Mouse (Mus musculus): ENCODE data around the gene Ankrd40.

Ankrd40 gene

DNA sequence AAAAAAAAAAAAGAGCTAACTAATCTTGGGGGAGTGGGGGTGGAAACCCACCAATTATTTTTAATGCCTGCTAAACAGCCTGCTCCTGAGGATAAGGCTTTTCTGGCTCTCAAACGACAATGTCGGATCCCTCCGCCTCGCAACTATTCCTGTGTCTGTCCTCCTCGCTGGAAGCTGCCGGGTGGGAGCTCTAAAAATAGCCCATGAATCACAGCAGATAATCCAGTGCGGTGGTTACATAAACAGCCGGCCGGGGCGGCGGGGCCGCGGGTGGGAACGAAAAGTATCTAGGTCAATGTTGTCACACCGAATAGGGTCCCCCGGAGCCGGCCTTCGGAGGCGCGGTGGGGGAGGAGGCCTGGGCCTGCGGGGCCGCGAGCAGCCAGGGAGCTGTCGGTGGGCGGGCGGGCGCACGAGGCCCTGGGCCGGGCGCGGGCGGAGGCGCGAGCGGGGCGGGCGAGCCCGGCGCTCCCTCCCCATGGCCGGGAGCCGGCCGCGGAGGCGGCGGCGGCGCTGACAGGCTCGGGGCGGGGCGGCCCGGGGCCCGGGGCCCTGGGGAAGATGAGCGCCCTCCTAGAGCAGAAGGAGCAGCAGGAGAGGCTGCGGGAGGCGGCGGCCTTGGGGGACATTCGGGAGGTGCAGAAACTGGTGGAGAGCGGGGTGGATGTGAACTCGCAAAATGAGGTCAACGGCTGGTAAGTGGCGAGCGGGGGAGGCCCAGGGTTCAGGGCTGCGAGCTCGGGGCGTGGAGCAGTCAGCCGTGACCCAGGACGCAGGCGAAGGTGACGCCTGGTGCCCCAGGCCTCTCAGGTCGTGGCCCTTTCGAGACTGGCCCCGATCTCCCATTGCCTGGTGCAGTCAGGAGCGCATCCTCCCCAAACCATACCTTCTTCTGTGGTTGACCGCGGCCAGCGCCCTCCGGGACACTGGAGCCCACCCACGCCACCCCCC lies at the start of gene Ankrd40:
TSS of gene Ankrd40 (plus strand) at position 309 of the 951 bp plus-strand sequence.
- peak; percentile 95 for DNase-seq

DNA sequence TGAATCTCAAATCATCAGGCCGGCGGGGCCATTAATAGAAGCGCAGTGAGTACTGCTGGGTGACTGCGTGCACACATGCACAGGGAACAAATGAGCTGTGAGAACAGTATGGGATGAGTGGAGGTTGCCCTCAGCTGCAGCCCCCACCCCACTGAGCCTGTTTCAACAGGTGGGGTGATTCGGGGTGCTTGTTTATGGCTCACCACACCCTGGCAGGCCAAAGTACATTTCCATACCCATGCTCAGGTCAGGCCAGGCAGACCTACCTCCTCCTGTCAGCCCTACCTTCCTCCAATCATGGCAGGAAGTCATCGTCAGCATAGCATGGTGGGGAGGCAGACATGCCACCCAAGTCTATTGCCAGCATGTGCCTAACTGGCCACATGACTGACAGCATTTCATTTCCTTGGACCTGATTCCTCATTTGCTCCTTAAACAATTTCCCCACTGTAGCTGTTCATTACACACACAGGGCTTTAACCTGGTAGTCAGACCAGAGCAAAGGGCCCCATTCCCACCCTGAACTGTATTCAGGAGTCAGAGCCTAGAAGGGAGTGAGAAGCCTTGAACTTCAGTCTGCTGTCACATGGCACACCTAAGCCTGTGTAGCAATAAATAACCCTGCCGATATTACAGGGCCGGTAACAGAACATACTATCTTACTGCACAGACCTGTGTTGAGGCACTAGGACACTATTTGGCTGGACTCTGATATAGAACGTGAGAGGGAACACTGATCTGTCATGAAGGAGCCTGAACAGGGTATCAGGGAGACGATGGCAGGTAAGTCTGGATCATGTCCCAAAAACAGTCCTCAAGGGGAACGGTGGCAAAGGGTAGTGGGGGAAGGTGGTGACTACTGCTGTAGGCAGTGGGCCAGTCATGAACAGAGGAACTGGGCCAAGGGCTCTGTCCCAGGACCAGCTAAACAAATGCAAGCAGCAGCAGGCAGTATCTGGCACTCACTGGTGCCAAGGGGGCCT lies 46.3 kb upstream of the Ankrd40 start, which contains the start of gene Gm21885:
TSS of gene Gm21885 (plus strand) at position 675 of the 983 bp plus-strand sequence.
- peak; percentile 20 for DNase-seq

DNA sequence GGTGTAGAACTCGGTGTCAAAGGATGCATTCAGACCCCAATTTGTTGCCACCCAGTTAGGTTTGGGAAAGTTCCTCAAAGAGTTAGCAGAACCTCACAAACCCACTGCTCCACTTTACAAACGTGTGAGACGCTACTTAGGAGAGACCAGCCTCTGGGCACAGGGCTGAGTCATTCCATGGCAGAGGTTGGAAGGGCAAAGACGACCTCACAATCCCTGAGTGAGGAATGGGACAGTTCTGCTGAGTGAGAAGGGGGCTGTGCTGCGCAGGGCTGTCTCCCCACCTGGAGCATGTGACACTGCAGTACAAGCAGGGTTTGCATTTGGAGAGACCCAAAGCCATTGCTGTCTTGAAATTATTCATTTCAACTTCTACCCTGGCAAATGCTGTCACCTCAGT lies 45.5 kb upstream of the Ankrd40 start:
- no peak for DNase-seq

DNA sequence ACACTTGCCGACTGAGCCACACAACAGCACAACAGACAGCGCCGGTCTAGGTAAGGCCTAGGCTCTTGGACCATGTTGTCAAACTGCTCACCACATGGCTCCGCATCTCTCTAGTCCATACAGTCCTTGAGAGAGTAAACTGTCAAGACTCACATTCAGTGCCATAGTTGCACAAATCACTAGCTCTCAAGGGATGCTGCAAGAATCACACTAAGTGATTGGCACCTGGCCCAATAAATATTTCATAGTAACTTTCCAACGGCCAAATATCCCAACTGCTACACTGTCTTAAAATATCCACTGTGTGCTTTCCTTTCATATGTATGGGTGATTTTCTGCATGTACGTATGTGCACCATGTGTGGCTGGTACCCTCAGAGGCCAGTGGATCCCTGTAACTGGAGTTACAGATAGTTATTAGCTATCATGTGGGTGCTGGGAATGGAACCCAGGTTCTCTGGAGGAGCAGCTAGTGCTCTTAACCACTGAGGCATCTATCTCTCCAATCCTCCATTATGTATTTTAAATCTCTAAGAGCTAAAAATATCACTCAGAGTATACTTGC lies 44.2 kb upstream of the Ankrd40 start:
- DNase-seq, result no peak

DNA sequence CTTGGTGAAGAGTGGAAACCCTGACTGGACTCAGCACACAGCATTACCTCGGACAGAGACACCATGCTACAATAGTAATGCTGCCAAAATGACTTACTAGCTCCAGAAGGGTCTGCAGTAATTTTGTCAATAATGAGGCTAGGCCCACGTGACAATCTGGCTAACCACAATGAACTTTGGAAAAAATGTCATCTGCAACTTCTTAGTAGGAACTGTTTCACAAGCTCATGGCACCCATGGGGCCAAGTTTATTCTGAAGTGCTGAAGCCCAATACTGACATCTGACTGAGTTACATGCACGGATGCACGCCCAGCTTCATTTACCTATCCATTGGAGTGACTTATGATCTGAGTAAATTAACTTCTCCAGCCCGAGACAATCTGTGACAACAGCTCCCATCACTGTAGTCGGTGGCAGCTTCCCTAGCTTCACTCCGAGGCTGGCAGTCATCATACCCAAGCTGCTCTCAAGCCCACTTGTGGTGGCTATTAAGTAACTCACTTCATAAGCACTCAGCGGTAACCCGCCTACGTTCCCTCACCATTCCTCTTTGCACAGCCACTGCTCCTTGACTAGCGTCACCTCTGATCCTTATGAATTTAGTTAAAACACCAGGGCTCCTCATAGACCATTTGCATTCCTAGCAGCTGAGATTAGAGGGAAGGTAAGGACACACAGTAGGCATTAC lies 41.8 kb upstream of the Ankrd40 start:
- no peak for DNase-seq

DNA sequence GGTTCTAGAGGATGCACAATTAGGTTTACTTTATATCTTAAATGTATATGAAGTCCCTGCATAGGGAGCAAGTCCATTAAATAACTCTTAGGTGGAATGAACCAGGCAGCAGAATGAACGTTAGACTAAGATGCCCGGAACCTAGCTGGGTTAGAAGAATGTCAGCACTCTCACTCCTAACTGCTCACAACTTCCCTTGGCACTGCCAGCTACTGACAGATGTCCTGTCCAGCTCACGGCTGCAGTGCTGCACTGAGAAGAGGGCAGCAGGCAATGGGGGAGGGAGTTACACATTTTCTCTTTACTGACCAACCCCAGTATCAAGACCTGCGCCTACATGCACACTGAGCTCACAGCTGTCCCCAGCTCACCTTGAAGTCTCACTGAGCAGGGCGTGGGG lies 40.7 kb upstream of the Ankrd40 start:
- DNase-seq, result no peak

DNA sequence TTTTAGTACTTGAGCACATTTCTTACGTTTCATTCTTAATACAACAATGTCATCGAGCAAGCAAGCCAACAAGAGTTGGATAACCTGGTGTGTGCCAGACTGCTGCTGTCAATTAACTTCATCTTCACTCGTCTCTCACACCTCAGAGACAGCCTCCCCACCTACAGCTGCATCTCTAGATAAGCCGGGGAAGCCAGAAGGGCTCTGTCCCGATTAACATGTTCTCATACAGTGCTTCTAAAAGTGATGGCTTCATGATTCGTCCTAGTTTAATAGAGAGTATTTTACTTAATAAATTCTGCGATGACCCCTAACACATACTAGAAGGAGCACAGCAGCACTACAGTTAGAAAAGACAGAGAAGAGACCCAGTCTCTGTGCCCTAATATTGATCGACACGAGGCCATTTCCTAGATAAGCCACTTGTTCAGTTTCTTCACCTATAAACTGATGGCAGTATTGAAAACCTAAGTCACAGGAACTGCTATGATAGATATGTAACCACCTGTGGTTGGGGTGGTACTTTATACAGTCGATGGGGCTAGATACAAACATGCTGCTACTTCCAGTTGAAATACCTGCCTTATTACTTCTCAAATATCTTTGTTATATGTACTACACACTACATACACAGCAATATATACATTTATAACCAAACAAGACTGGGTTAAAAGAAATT lies 37.6 kb upstream of the Ankrd40 start:
- DNase-seq, result no peak

DNA sequence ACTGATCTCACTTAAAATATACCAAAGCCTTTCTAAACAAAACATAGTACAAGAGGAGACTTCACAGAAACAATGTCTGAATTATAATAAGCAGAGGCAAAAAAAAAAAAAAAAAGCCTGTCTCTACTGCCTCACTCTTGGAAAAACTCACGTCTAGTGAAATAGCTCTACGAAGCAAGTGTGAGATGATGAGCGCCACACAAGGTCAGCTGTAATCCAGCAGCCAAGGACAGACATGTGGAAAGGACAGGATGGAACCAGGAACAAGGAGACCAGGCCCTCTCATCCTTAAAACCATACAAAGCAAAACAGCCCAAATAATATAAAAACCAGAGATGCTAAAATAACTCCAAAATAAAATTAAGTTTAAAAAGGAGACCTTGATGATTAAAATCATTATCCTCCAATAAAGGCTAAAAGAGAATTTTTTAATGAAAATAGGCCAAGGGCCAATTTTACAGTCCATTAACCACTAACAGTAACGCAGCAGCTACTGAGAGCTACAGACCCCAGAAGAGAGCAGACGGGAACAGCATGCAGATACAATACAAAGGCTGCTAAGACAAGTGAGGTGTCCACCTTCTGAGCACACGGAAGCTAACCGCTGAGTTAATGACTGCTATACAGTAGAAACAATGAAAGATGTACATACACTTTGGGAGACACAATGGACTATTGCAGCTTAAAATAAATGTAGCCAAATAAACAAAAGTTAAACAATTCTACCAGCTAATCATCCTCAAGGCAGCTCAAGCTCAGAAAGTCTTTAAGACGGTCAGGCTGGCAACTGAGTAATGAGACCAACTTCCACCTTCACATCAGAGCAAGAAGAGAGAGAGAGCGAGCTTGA lies 32.6 kb upstream of the Ankrd40 start:
- DNase-seq, result no peak

DNA sequence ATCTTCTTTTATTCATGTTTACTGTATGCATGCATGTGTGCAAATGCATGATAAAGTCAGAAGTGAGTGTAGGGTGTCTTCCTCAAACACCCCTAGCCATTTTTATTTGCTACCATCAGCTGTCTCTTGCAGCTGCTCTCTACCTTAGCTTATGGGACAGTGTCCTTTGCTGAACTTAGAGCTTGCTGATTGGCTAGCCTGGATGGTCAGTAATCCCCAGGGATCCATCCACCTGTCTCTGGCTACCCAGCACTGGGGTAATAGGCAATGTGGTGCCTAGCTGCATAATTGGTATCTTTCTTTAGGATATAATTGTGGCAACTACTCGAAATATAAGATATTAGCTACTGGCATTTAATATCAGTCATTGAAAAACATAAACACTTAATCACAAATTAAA lies 15.1 kb upstream of the Ankrd40 start:
- no peak for DNase-seq

DNA sequence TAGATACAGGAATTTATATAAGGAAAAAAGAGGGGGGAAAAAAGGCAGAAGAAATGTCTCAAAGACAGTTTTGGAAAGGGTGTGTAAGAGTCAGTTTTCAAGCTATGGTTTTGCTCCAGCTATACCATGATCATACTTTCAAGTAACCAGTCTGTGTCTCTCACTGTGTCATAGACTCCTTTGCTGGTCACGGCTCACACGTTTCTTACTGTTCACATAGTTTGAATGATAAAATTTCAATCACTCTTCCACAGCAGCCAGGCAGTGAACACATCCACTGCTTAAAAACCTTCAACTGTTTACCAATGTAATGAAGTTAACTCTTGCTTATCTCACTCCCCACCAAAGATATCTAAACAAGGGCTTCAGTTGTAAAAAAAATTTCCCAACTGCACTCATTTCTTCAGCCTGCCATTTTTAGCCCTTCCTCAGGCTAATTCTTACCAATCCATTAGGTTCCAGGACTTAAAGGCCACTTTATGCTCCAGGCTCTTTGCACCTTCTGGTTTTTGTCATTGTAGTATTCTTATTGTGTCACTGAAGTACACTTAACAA lies 13.6 kb upstream of the Ankrd40 start:
- DNase-seq, result no peak

DNA sequence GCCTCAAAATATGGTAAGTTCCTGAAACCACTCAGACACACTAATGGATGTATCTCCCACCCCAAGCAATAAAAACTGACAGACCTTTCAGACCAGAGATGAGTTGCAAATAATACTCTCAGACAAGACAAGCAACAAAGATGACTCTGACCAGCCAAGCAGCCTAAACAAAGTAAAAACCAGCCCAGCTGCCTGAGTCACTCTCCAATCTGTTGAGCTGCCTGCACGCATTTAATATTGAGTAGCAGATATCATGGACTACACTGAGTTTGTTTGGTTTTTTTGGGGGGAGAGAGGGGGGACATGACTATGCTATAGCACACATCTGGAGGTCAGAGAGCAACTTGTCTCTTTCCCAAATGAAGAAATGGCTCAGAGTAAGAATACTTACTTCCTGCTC lies 12.5 kb upstream of the Ankrd40 start:
- no peak for DNase-seq

DNA sequence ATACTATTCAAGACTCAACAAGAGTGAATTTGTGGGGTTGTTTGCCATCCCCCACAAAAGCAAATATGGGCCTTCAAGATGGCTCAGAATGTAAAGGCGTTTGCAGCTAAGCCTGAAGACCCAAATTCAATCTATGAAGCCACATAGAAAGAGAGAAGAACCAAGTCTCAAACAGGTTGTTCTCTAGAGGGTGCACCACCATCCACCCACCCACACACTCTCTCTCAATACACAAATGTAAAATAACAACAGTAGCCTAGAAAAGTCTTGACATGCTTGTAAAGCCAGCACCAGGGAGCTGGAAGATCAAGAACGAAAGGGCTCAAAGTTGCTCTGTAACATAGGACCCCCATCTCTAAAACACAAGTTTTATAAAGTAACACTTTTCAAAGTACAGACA lies 11.3 kb upstream of the Ankrd40 start:
- DNase-seq, result no peak

DNA sequence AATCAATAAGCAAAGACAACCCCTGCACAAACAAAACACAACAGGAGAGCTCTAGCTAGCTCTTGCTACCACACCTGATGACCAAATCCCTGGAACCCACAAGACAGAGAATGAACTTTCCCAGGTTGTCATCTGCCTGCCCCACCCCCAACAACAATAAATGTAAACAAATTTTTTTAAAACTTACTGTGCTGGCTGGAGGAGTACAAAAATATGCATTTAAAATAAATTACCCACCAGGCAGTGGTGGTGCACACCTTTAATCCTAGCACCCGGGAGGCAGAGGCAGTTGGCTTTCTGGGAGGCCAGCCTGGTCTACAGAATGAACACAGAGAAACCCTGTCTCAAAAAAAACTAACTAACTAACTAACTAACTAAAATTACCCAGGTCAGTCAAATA lies 10.8 kb upstream of the Ankrd40 start:
- no peak for DNase-seq

DNA sequence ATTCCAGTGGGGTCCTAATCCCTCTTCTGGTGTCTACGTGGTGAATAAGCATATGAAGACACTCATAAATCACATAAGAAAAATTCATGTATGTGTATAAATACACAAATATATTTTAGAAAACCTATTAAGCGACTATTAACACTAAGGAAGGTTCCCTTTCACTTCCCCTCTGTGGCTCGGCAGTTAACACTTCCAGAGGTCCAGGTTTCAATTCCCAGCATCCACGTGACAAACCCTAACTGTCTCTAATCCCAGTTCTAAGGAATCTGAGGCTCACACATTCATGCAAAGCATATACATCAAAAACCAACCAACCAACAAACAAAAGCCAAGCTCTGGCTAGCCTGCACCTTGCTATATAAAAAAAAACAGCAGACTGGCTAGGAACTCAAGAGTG lies 10.3 kb upstream of the Ankrd40 start:
- DNase-seq, result no peak

DNA sequence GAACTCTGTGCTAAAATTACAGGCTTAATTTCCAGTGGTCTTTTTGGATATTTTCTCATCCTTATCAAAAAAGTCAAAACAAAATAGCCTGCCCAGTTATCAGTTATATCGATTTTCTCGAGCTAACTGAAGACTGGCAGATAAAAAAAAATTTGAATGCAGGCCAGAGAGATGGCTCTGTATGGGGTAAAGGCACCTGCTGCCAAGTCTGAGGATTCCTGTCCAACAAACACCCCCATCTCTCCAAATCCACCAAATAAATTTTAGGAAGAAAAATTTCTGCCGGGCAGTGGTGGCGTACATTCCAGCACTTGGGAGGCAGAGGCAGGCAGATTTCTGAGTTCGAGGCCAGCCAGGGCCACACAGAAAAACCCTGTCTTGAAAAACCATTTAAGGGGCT lies 9.7 kb upstream of the Ankrd40 start:
- no peak for DNase-seq

DNA sequence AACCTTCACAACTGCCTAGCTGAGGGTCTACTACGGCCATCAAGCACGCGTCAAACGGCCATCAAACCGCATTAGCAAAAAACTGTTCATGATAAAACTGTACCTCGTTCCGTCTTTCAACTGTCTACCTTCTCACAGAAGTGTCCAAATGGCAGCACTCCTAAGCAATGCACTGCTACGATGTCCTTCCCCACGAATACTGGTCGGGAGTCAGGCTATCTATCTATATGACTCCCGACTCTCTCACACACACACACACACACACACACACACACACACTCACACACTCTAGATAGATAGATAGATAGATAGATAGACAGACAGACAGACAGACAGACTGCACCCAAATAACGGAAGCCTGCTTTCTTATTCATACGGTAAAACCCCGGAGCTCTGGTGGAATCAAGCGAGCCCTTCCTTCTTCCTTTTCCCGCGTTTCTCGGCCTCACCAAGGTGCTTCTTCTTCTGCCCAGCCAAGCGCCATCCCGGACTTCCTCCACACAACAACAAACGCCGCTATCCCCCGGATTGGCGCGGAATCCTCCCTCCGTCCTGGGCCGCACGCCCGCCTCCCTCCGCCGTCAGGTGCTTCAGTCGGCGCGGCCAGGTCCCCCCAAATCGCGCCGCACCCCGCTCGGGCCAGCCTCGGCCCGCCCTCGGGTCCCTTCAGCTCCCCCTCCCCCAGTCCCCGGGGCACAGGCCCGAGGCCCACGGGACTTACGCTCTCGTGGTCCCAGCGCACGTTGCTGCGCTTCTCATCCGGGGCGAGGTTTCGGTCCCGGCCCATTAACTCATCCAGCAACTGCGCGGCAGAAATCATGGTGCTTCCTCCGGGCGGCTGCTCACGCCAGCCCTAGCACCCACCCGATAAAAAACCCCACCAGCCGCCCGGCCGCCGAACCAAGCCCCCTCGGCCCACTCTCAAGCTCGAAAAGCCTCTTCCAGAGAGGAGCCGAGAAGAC lies 6.6 kb upstream of the Ankrd40 start:
- DNase-seq, result peak; percentile 78

DNA sequence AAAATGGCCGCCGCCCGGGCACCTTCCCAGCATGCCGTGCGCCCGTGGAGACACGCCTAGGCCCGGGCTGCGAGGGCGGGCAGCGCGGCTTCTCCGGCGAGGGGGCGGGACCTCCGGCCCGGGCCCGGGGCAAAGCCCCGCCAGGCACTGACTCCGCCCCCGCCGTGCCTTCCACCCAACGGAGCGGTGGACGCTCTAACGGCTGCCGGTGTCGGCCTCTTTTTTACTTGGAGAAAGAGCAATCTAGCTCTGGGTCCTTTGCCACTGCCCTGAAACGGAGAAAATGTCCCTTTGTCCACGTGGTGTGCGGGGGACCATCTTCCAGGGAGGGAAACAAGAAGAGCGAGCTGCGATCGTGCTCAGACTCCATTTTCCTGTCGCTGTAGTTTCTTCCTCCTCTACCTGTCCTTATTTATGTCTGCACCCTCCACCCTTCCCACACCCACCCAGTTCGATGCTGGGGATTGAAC lies 5.8 kb upstream of the Ankrd40 start, which contains the start of gene Luc7l3:
TSS of gene Luc7l3 (minus strand) at position 58 of the 470 bp plus-strand sequence.
- peak; percentile 97 for DNase-seq

DNA sequence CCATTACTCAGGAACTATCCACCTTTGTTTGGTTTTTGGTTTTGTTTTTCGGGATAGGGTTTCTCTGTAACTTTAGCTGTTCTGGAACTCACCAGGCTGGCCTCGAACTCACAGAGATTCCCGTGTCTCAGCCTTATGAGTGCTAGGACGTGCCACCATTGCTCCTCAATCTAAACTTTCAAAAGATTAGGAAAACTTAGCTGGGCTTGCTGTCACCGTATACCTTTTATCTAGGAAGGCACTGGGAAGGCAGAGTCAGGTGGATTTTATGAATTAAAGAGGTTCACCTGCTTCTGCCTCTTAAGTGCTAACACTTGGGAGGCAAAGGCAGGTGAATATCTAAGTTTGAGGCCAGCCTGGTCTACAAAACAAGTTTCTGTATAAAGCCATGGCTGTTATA lies 5.2 kb upstream of the Ankrd40 start:
- no peak for DNase-seq
